Mouse (Mus musculus) kidney, adult 2 months (tissue): Measurements from ENCODE around the gene Igdcc4. TPM values are rescaled to one million over a fixed set of nuclear protein-coding genes. Genes with fewer than 3 reads are reported as not detected.

Experiments used
- DNase-seq: peaks from one replicate; pipeline ENCODE4 v3.0.0; 2021
- H3K27ac ChIP-seq: fragments of 200-500 bp; 2 replicates; pipeline ENCODE4 v1.5.1; 2012; ENCODE audit warnings: low read depth, low read length, control low read depth, inconsistent platforms; ENCODE audit not compliant: insufficient read depth
- H3K27me3 ChIP-seq: fragments of 200-500 bp; replicated peaks from 2 replicates; pipeline ENCODE4 v1.6.1; 2012; ENCODE audit warnings: mild to moderate bottlenecking, moderate library complexity, low read length, inconsistent platforms; ENCODE audit not compliant: control insufficient read depth, insufficient read depth
- H3K36me3 ChIP-seq: fragments of 200-500 bp; 2 replicates; pipeline ENCODE4 v1.6.1; 2012; ENCODE audit warnings: mild to moderate bottlenecking, moderate library complexity, low read length, inconsistent platforms; ENCODE audit not compliant: control insufficient read depth, insufficient read depth
- H3K4me1 ChIP-seq: fragments of 200-500 bp; 2 replicates; pipeline ENCODE4 v1.6.1; 2011; ENCODE audit warnings: low read length; ENCODE audit not compliant: control insufficient read depth, insufficient read depth
- H3K4me3 ChIP-seq: fragments of 200-500 bp; 2 replicates; pipeline ENCODE4 v1.5.1; 2011; ENCODE audit warnings: mild to moderate bottlenecking, low read depth, low read length, control low read depth; ENCODE audit not compliant: insufficient read depth
- CTCF ChIP-seq: fragments of 200-500 bp; conservative IDR thresholded peaks from 2 replicates; pipeline ENCODE4 v1.5.1; 2011; ENCODE audit warnings: low read depth, mild to moderate bottlenecking, control low read depth, low read length, moderate library complexity, mixed read lengths; ENCODE audit not compliant: insufficient read depth, insufficient read length
- POLR2A ChIP-seq: fragments of 200-500 bp; IDR thresholded peaks from one replicate; pipeline ENCODE4 v1.6.1; 2011; ENCODE audit warnings: low read depth, low read length, control low read depth
- WGBS: fragments of 180-500 bp; shearing (Covaris S2); methylation state at CpG from one replicate; pipeline ENCODE4 v1.1.7; 2018; 5-methylcytosine and 5-hydroxymethylcytosine counted together
- polyA plus RNA-seq: library from polyadenylated mRNA; depleted of rRNA; stranded (reverse); fragments of >200 nt; gene quantifications from 2 replicates; pipeline ENCODE4 v1.2.3, GENCODE M21; 2012

The Igdcc4 gene
- polyA plus RNA-seq, 1 experiment, result 0.83 TPM

DNA sequence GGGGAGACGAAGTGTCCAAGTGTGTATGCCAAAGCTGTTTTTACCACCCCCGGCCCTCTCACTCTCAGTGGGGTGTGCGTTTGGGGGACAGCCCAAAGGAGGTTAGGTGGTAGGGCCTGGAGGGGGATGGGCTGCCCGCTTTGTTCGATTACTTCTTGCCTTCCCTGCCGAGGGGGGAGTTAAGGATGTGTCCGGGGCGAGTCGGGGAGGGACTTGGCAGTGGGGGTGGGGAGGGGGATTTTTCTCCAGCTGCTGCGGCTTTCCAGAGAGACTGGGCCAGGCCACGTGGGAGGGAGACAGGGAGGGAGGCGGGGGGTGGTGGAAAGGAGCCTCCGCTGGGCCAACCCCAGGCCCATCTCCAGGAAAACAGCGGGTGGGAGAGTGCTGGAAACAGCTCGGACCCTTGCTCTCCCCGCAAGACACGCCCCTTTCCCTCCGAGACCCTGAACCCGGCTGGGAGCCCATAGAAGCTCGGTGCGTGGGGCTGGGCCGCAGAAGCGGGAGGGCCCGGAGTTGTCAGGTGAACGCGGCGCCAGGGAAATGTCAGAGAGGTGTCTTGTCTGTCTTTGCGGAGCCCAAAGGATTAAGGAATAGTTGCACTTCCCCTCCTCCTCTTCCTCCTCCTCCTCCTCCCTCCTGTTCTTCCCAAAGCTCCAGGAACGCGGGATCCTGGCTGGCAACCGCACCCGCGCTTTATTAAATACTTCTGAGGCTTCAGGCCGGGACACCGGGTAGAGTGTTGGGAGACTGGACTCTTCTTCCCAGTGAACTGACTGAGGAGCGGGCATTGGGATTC lies 1.3 kb downstream of the Igdcc4 start:
- 0 out of 2 replicates have a peak, but pooled peaks cover 3% of the 10 kb centered on the region for H3K4me1 ChIP-seq
- H3K4me3 ChIP-seq, result peak overlapping the region; percentile 40
- H3K36me3 ChIP-seq, result no peaks in the 10 kb centered on the region
- peaks cover 1% of the 10 kb centered on the region for H3K27me3 ChIP-seq
- no peak for DNase-seq
- TF ChIP-seq CTCF, result no peak
- WGBS, result 15% methylated on average over 36 of the region's 36 CpGs
- no peak overlapping the region for H3K27ac ChIP-seq

DNA sequence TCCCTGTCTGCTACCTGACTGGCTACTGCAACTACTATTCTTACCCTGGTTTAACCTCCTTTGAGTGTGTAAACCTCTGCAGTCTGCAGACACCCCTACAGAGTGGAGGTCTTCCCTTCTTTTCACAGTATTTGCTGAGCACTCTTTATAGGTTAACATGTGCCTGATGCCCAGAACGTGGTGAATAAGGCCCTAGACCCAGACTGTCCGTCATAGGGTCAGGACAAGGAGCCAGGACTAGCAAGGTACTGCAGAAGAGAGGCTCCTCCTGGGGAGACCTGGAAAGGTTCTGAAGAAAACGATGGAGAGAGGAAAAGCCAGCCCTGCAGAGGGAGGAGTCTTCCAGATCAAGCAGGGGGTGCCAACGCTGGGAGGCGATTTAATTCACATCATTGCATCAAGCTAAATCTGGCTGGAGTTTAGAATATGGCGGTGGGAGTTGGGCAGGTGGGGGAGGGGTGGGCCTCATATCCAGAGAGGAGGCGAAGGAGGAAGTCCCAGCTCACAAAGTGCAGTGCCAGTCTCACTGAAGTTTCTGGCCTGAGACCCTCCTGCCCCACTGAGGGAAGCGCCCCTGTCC lies 2.0 kb downstream of the Igdcc4 start:
- Histone ChIP-seq H3K4me1 (0 out of 2 replicates have a peak, but pooled peaks cover 3% of the 10 kb centered on the region), H3K27me3 (peaks cover 1% of the 10 kb centered on the region), H3K27ac (no peak overlapping the region), H3K4me3 (no peak overlapping the region), H3K36me3 (no peaks in the 10 kb centered on the region)
- DNase-seq, result no peak
- TF ChIP-seq CTCF (no peak), POLR2A (no peak)
- 60% methylated on average over 8 of the region's 8 CpGs for WGBS

- TF ChIP-seq POLR2A, result no peak
- TF ChIP-seq CTCF, result no peak
- Histone ChIP-seq H3K36me3 (no peaks in the 10 kb centered on the region), H3K27me3 (peaks cover 1% of the 10 kb centered on the region; the same call in 1 of the 2 replicates), H3K4me1 (0 out of 2 replicates have a peak, but pooled peaks cover 3% of the 10 kb centered on the region), H3K4me3 (no peak overlapping the region), H3K27ac (no peak overlapping the region)
- no peak for DNase-seq
- WGBS, result 76% methylated on average over 4 of the region's 4 CpGs
These were observed 5.5 kb downstream of the Igdcc4 start for GRCm38 (mm10) chr9:65106821-65107220.

DNA sequence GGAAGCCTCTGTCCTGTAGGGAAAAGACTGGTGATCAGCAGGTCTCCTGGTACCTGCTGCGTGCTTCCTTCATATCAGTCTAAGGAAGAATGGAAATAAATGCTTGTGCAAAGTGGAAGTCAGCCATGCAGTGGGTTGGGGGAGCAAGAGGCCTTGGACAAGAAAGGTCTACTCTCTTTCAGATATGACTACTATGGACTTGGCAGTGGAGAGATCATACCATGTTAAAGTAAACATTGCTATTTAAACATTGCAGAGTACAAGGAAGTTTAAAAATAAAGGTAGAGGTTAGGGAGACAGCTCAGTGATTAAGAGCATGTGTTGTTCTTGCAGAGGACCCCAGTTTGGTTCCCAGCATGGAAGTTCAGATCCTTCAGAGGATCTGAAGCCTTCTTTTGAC lies 6.6 kb downstream of the Igdcc4 start:
- 94% methylated on average over 1 of the region's 1 CpGs for WGBS
- Histone ChIP-seq H3K36me3 (no peaks in the 10 kb centered on the region), H3K4me1 (no peaks in the 10 kb centered on the region), H3K27ac (no peak overlapping the region), H3K27me3 (no peaks in the 10 kb centered on the region; the same call in 1 of the 2 replicates), H3K4me3 (no peak overlapping the region)
- TF ChIP-seq CTCF (no peak), POLR2A (no peak)
- DNase-seq, result no peak

GRCm38 (mm10) chr9:65109132-65110072 lies 8.1 kb downstream of the Igdcc4 start:
- Histone ChIP-seq H3K27ac (no peak overlapping the region), H3K4me3 (no peak overlapping the region), H3K27me3 (no peaks in the 10 kb centered on the region), H3K4me1 (no peaks in the 10 kb centered on the region), H3K36me3 (no peaks in the 10 kb centered on the region)
- DNase-seq, result no peak
- WGBS, result 37% methylated on average over 24 of the region's 24 CpGs
- TF ChIP-seq CTCF (no peak), POLR2A (no peak)

- Histone ChIP-seq H3K27ac (no peak overlapping the region), H3K36me3 (no peaks in the 10 kb centered on the region), H3K27me3 (no peaks in the 10 kb centered on the region), H3K4me1 (no peaks in the 10 kb centered on the region), H3K4me3 (no peak overlapping the region)
- 91% methylated on average over 5 of the region's 5 CpGs for WGBS
- DNase-seq, result no peak
- no peak for TF ChIP-seq POLR2A
- no peak for TF ChIP-seq CTCF
These were observed 10.4 kb downstream of the Igdcc4 start for GRCm38 (mm10) chr9:65111698-65112097.

DNA sequence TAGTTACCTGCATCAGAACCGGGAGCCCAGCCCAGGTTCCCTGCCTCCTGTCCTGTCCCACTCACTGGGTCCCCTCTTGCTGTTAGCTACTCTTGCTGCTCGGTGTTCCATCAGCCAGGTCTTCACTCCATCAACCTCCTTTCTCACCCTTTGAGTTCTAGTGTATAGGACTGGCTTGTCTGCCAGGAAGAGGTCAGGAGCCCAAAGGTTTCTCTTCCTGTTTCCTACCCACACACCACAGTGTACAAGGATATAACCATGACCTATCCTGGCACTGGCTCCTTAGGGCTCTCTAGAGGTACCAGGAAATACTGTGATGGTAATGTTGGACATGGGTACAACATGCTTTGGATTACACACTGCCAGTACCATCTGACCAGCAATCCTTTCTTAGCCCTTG lies 12.4 kb downstream of the Igdcc4 start:
- Histone ChIP-seq H3K27me3 (no peaks in the 10 kb centered on the region), H3K36me3 (no peaks in the 10 kb centered on the region), H3K27ac (no peak overlapping the region), H3K4me1 (no peaks in the 10 kb centered on the region), H3K4me3 (no peak overlapping the region)
- 92% methylated on average over 2 of the region's 2 CpGs for WGBS
- no peak for DNase-seq
- TF ChIP-seq CTCF (no peak), POLR2A (no peak)
